Mouse (Mus musculus) midbrain, embryonic 10.5 days (tissue): Measurements from ENCODE around the gene Dennd4c. TPM values are rescaled to one million over a fixed set of nuclear protein-coding genes. Genes with fewer than 3 reads are reported as not detected.

Source experiments
- DNase-seq: peaks from one replicate; pipeline ENCODE4 v3.0.0-alpha.2; 2017; ENCODE audit warnings: low spot score
- H3K27ac ChIP-seq: fragments of 300-500 bp; sonication (generic); replicated peaks from 2 replicates; pipeline ENCODE4 v1.5.1; 2016; ENCODE audit warnings: mild to moderate bottlenecking
- H3K27me3 ChIP-seq: fragments of 300-500 bp; sonication (generic); 2 replicates; pipeline ENCODE4 v1.6.1; 2016; ENCODE audit warnings: low read depth, mild to moderate bottlenecking; ENCODE audit not compliant: poor library complexity, severe bottlenecking
- H3K36me3 ChIP-seq: fragments of 300-500 bp; sonication (generic); 2 replicates; pipeline ENCODE4 v1.6.1; 2016; ENCODE audit warnings: mild to moderate bottlenecking, moderate library complexity
- H3K4me1 ChIP-seq: fragments of 300-500 bp; sonication (generic); 2 replicates; pipeline ENCODE4 v1.6.1; 2016
- H3K4me3 ChIP-seq: fragments of 300-500 bp; sonication (generic); 2 replicates; pipeline ENCODE4 v1.5.1; 2016; ENCODE audit warnings: mild to moderate bottlenecking, moderate library complexity
- H3K9me3 ChIP-seq: fragments of 300-500 bp; sonication (generic); replicated peaks from 2 replicates; pipeline ENCODE4 v1.6.1; 2016; ENCODE audit warnings: mild to moderate bottlenecking
- WGBS: fragments of 180-500 bp; shearing (Covaris S2); methylation state at CpG from one replicate; pipeline ENCODE4 v1.1.7; 2016; 5-methylcytosine and 5-hydroxymethylcytosine counted together
- polyA plus RNA-seq: library from polyadenylated mRNA; unstranded; fragments of >200 nt; fragmentation: Nextera tagmentation; extraction: Ambion mirVana; gene quantifications from 2 replicates; pipeline ENCODE4 v1.2.1, GENCODE M21; 2016

Gene Dennd4c
- polyA plus RNA-seq, 1 experiment from 2014 or later: 4.2 TPM

- peak within 1 kb of the TSS; percentile 77 for H3K27ac ChIP-seq
- no peaks in the 10 kb centered on the region for H3K9me3 ChIP-seq
- H3K27me3 ChIP-seq: peaks cover 34% of the 10 kb centered on the region
- H3K4me3 ChIP-seq: peak within 1 kb of the TSS; percentile 86
- peaks cover 23% of the 10 kb centered on the region for H3K4me1 ChIP-seq
- no peaks in the 10 kb centered on the region for H3K36me3 ChIP-seq
- under 1% methylated on average over 57 of the region's 60 CpGs for WGBS
- peak; percentile 80 for DNase-seq
These were observed 125.9 kb downstream of the Dennd4c start, which contains the start of gene Acer2 for GRCm38 (mm10) chr4:86874146-86874847. Gene Acer2, plus strand, starts transcription at chr4:86874396.

- DNase-seq: no peak
- WGBS: 95% methylated on average over 2 of the region's 2 CpGs
- Histone ChIP-seq H3K36me3 (no peaks in the 10 kb centered on the region), H3K4me3 (no peak overlapping the region), H3K9me3 (no peaks in the 10 kb centered on the region), H3K27ac (no peak overlapping the region), H3K4me1 (peaks cover 14% of the 10 kb centered on the region), H3K27me3 (peaks cover 18% of the 10 kb centered on the region)
These were observed 131.1 kb downstream of the Dennd4c start for GRCm38 (mm10) chr4:86879477-86879876.

GRCm38 (mm10) chr4:86881178-86881577 lies 132.8 kb downstream of the Dennd4c start:
- WGBS: 91% methylated on average over 4 of the region's 4 CpGs
- DNase-seq: no peak
- no peaks in the 10 kb centered on the region for H3K36me3 ChIP-seq

GRCm38 (mm10) chr4:86882413-86882812 lies 134.1 kb downstream of the Dennd4c start:
- Histone ChIP-seq H3K4me3 (no peak overlapping the region), H3K4me1 (no peaks in the 10 kb centered on the region; the same call in 1 of the 2 replicates), H3K36me3 (no peaks in the 10 kb centered on the region), H3K27me3 (no peaks in the 10 kb centered on the region), H3K27ac (no peak overlapping the region), H3K9me3 (no peaks in the 10 kb centered on the region)
- WGBS: 60% methylated on average over 2 of the region's 2 CpGs
- DNase-seq: no peak

More at GRCm38 (mm10) chr4:86881178-86881577, 132.8 kb downstream of the Dennd4c start:
- Histone ChIP-seq H3K4me3 (no peak overlapping the region), H3K27ac (no peak overlapping the region), H3K4me1 (peaks cover under 1% of the 10 kb centered on the region), H3K27me3 (peaks cover 6% of the 10 kb centered on the region), H3K9me3 (no peaks in the 10 kb centered on the region)

GRCm38 (mm10) chr4:86884945-86885344 lies 136.6 kb downstream of the Dennd4c start:
- H3K27ac ChIP-seq: no peak overlapping the region
- H3K36me3 ChIP-seq: no peaks in the 10 kb centered on the region
- H3K4me3 ChIP-seq: no peak overlapping the region
- DNase-seq: peak; percentile 33
- WGBS: 45% methylated on average over 4 of the region's 4 CpGs
- H3K4me1 ChIP-seq: no peaks in the 10 kb centered on the region; the same call in 1 of the 2 replicates
- no peaks in the 10 kb centered on the region for H3K27me3 ChIP-seq
- H3K9me3 ChIP-seq: no peaks in the 10 kb centered on the region

- no peak overlapping the region for H3K27ac ChIP-seq
- H3K9me3 ChIP-seq: no peaks in the 10 kb centered on the region
- no peaks in the 10 kb centered on the region; the same call in 1 of the 2 replicates for H3K4me1 ChIP-seq
- peak overlapping the region; percentile 30 for H3K4me3 ChIP-seq
- H3K27me3 ChIP-seq: no peaks in the 10 kb centered on the region
- no peaks in the 10 kb centered on the region for H3K36me3 ChIP-seq
- WGBS: 55% methylated on average over 12 of the region's 12 CpGs
- no peak for DNase-seq
These were observed 137.4 kb downstream of the Dennd4c start for GRCm38 (mm10) chr4:86885790-86886159.

GRCm38 (mm10) chr4:86886160-86886878 lies 138.0 kb downstream of the Dennd4c start:
- Histone ChIP-seq H3K9me3 (no peaks in the 10 kb centered on the region), H3K4me1 (no peaks in the 10 kb centered on the region; the same call in 1 of the 2 replicates), H3K4me3 (peak overlapping the region; percentile 30), H3K36me3 (no peaks in the 10 kb centered on the region), H3K27ac (no peak overlapping the region), H3K27me3 (no peaks in the 10 kb centered on the region)
- 49% methylated on average over 18 of the region's 18 CpGs for WGBS
- DNase-seq: no peak

- H3K27ac ChIP-seq: no peak overlapping the region
- DNase-seq: no peak
- 71% methylated on average over 5 of the region's 5 CpGs for WGBS
- no peaks in the 10 kb centered on the region for H3K36me3 ChIP-seq
- H3K27me3 ChIP-seq: no peaks in the 10 kb centered on the region
- no peak overlapping the region for H3K4me3 ChIP-seq
- H3K4me1 ChIP-seq: no peaks in the 10 kb centered on the region; the same call in 1 of the 2 replicates
- H3K9me3 ChIP-seq: no peaks in the 10 kb centered on the region
These were observed 139.5 kb downstream of the Dennd4c start for GRCm38 (mm10) chr4:86887879-86888278.

GRCm38 (mm10) chr4:86897411-86897810 lies 149.1 kb downstream of the Dennd4c start:
- no peak overlapping the region for H3K4me3 ChIP-seq
- DNase-seq: no peak
- H3K27ac ChIP-seq: no peak overlapping the region
- WGBS: 84% methylated on average over 7 of the region's 7 CpGs
- no peaks in the 10 kb centered on the region for H3K27me3 ChIP-seq
- 0 out of 2 replicates have a peak, but pooled peaks cover 5% of the 10 kb centered on the region for H3K4me1 ChIP-seq
- no peaks in the 10 kb centered on the region for H3K36me3 ChIP-seq
- no peaks in the 10 kb centered on the region for H3K9me3 ChIP-seq

GRCm38 (mm10) chr4:86898791-86899474 lies 150.6 kb downstream of the Dennd4c start:
- WGBS: 79% methylated on average over 14 of the region's 14 CpGs
- no peak for DNase-seq

More at GRCm38 (mm10) chr4:86898791-86899474, 150.6 kb downstream of the Dennd4c start:
- no peaks in the 10 kb centered on the region for H3K9me3 ChIP-seq
- H3K27ac ChIP-seq: no peak overlapping the region
- 0 out of 2 replicates have a peak, but pooled peaks cover 5% of the 10 kb centered on the region for H3K4me1 ChIP-seq
- H3K36me3 ChIP-seq: no peaks in the 10 kb centered on the region
- no peaks in the 10 kb centered on the region for H3K27me3 ChIP-seq
- no peak overlapping the region for H3K4me3 ChIP-seq
